Mouse (Mus musculus) gastrocnemius, postnatal 25 days (tissue): ENCODE data around the gene Edf1. TPM values are rescaled to one million over a fixed set of nuclear protein-coding genes. Genes with fewer than 3 reads are reported as not detected.
A peak's percentile ranks its signal among the peaks of the same experiment; 100 is the strongest.

Source experiments
- DNase-seq: peaks from one replicate; pipeline ENCODE4 v3.0.0; 2022
- total RNA-seq, 2 experiments: library from RNA; stranded (reverse); gene quantifications; 1 replicate in 1 of 2; 2 replicates in 1 of 2; pipeline ENCODE4 v1.2.3; 2021

The Edf1 gene
- total RNA-seq, 2 experiments from 2014 or later: 142 to 162 TPM

- no peak for DNase-seq
Measured at GRCm38 (mm10) chr2:25561946-25562345, 4.3 kb downstream of the Edf1 start.

GRCm38 (mm10) chr2:25565741-25566140, 8.1 kb downstream of the Edf1 start:
- DNase-seq: no peak

DNA sequence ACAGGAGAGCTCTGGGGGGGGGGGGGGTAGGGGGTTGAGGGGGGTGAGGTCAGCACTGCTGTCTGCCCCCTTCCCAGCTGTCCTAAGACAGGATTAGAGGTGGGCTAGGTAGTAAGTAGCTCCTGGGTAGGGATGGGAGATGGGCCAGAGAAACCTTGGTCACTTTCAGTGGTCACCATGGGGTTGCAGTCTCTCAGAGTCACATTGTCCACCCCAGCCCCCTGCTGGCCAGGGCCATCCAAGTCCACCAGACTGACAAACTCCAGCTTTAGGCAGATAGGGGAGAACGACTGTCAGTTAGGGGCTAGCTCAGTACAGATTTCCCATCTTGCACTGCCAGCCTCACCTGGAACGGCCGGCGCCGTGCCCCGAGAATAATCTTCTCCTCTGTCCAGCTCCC, 8.9 kb downstream of the Edf1 start:
- DNase-seq: no peak

GRCm38 (mm10) chr2:25568473-25569019, 10.9 kb downstream of the Edf1 start:
- DNase-seq: no peak

- DNase-seq: no peak
Measured at GRCm38 (mm10) chr2:25569323-25569722, 11.7 kb downstream of the Edf1 start.

GRCm38 (mm10) chr2:25571221-25571620, 13.6 kb downstream of the Edf1 start:
- no peak for DNase-seq

DNA sequence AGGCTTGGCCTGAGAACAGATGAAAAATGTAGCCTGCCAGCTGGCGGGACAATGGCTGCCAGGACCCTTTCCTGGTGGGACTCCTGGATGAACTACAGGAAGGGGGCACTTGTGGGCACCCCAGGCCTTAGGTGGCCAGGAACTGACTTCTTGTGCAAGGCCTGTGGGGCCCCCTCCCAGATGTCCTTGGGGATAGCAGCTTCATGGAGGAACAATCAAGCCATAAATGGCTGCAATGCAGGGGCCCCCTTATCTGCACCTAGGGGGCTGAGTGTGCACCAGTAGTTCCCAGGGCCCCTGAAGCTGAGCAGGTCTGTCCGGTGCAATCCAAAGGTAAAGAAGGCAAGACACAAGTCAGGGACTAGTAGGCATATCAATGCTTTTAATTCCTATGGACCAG, 15.4 kb downstream of the Edf1 start:
- no peak for DNase-seq

GRCm38 (mm10) chr2:25574136-25574535, 16.5 kb downstream of the Edf1 start:
- DNase-seq: no peak

DNA sequence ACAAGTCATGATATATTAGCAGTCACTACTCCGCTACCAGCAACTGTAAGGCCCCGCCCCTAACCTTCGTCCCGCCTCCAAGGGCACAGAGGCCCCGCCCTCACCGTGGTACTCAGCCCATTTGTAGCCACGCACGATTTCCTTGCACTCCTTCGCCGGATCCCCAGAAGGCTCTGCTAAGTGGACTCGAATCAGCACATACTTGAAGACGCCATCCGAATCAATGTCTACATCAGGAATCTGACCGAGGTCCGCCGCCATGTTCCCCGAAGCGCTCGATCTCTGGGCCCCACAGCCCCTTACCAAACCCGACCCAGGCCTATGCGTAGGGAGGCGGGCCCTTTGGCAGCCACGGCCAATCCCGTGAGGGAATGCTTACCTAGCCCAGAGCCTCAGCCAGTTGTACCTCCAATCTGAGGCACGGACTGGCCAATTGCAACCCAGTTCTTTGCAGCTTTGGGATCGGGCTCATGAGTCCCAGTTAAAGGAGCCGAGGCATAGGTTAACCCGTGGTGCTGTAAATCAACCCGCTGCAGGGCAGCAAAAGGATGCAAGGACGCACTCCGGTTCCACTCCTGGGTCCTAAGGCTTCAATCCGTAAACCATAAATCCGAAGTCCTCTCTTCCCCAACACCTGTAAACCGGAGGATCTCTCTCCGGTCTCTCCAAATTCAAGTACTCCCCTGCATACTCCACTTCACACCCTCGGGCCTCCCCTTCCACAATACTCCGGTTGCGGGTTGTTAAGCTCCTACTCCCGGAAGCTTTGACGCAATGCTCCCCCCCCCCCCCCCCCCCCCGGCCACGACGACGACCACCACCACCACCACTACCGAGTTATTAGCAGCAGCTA, 17.2 kb downstream of the Edf1 start, which contains the start of the genes Mamdc4 and Phpt1:
Gene Mamdc4, minus strand, starts transcription at position 267 of the 853 bp plus-strand sequence.
Gene Phpt1, minus strand, starts transcription at position 646 of the 853 bp plus-strand sequence.
- peak; percentile 96 for DNase-seq

DNA sequence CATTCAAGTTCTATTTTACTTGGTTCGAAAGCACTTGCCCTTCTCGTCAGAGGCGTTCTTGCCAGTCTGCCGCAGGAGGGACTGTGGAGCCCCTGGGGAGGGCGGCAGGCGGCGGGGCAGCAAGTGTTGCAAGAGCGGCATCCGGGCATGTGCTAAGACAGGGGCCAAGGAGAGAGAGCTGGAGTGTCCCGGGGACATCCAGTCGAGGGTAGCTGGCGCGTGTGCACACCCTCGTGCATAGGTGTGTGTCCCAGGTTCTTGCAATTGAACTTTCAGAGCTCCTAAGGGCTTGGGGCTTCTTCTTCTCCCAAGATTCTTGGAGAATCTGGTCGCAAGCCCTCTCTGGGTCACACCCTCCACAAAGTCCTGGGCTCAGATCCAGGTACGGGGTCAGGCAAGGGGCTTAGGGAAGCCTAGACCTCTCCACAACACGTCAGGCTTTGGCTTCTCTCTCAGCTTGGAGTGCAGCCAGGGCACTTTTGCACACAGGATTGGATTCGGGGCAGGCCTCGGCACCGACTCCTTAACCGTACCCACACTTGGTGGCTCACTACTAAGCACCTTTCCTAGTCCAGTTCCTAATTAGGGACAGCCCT, 17.9 kb downstream of the Edf1 start:
- DNase-seq: no peak

DNA sequence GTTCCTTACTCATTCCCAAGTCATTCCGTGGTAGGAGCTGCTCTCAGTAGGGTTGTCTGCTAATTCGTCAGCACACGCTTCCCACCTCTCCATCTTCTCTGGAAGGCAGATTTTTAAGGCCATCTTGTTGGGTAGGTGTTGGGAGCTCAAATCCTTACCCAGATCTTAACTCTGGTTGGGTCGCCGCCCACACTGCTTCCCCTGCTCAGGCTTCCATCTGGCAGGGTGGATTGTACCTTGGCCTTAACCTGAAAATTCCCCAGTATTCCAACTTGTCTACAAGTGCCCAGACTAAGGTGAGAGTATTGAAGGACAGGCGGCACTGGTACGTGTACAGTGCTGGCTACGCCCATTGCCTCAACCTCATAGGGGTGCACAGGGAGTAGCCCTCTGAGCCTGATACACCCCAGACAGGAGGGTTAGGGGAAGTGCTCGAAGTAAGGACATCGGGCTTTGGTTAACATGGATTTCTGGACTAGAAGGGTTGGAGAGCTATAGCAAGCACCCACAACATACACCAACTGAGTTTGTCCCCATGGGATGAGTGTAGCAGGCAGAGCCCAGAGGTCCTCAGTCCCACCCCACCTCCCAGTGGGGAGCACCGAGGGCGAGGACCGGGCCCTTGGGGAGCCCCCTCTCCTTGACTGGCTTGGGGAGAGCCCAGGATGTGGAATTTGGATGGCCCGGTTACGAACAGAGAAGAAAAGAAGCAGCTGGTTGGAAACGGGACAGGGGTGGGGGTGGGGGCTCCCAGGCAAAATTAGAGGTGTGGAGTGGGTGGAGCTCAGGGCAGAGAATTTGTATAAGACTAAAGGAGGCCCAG, 18.6 kb downstream of the Edf1 start:
- no peak for DNase-seq

- DNase-seq: no peak
Measured at GRCm38 (mm10) chr2:25576965-25577891, 19.6 kb downstream of the Edf1 start.

GRCm38 (mm10) chr2:25577951-25578795, 20.5 kb downstream of the Edf1 start:
- no peak for DNase-seq

GRCm38 (mm10) chr2:25578796-25579736, 21.4 kb downstream of the Edf1 start:
- no peak for DNase-seq

- no peak for DNase-seq
Measured at GRCm38 (mm10) chr2:25579737-25580460, 22.3 kb downstream of the Edf1 start.

GRCm38 (mm10) chr2:25580621-25581101, 23.0 kb downstream of the Edf1 start:
- no peak for DNase-seq

- no peak for DNase-seq
Measured at GRCm38 (mm10) chr2:25581294-25581864, 23.7 kb downstream of the Edf1 start, which contains the start of gene Ajm1. Gene Ajm1 (minus strand): TSS chr2:25581757.

- DNase-seq: no peak
Measured at GRCm38 (mm10) chr2:25581901-25582301, 24.3 kb downstream of the Edf1 start.
